Mouse (Mus musculus): ENCODE results near the gene Kdm2b. TPM values are rescaled to one million over a fixed set of nuclear protein-coding genes. Genes with fewer than 3 reads are reported as not detected.
A peak's percentile ranks its signal among the peaks of the same experiment; 100 is the strongest.

The Kdm2b gene
- total RNA-seq, 2 experiments from 2014 or later, result 10.6 to 14.2 TPM

DNA sequence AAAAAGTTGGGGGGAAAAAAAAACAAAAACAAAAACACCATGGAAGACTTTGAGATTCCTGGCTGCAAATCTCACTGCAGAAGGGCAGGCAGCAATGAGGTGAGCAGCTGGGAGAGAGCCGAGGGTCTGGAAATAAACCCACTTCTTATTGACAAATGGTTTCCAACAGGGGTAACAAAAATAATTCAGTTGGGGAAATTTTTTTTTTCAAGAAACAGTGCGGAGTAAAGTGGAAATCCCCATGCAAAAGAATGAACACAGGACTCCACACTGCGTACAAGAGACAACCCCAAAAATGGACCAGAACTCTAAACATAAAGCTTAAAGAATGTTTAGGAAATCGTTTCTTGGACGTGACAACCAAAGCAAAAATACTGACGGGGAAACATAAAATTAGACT is 96.4 kb downstream of the Kdm2b start:
- no peak for DNase-seq

- DNase-seq, result no peak
Measured at GRCm38 (mm10) chr5:122890396-122890795, 99.2 kb downstream of the Kdm2b start.

DNA sequence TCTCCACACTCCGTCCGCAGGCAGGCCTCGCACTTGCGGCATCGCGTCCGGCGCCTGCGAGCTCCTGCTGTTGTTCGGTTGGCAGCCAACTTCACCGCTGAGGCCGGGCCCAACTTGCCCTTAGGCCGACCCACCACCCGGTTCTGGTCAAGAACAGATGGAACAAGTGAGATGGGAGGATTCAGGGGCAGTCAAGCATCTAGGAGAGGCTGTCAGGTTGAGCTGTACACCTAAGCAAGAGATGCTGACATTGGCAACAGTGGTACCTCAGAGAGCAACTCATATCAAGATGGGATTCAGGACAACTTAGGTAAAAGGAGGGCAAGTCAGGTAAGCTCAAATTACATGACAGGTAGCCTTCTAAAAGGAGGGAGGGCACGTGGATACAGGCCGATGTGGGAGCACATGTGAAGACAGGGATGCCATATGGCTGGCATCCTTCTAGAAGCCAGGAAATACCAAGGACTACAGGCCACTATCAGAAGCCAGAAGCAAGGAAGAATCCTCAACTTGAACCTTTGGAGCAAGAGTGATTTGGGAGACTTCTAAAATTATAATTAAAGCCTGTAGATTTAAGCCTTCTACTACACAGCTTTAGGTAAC is 100.9 kb downstream of the Kdm2b start:
- DNase-seq, result no peak

DNA sequence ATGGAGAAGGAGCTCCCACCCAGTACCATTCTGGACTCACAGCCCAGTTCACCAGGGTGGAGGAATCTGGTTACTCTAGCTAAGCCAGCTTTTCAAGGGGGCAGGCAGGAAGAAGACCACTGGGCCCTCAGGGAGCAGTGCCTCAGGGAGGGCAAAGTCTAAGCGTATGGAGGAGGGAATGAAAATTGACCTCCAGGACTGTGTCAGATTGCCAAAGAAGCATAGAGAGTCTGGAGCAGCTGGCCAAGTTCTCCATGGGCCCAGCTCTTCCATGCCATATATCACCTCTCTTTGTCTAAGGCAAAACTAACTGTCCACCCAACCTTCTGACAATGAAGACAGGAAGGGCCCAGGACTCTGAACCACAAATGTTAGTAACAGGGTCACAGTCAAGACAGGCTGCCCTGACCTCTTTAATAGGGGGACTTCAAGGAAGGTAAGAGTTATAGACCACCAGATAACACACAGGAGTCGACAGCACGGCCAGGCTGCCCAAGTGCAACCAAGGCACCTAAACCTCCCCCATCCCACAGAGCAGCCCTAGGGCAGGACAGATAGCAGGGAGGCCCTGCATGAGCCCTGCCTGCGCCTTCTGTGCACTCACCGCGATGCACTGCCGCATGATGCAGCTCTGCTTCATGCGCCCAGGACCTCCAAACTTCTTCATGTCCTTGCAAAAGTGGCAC is 101.6 kb downstream of the Kdm2b start:
- DNase-seq, result no peak

GRCm38 (mm10) chr5:122887033-122887432 is 102.6 kb downstream of the Kdm2b start:
- no peak for DNase-seq

DNA sequence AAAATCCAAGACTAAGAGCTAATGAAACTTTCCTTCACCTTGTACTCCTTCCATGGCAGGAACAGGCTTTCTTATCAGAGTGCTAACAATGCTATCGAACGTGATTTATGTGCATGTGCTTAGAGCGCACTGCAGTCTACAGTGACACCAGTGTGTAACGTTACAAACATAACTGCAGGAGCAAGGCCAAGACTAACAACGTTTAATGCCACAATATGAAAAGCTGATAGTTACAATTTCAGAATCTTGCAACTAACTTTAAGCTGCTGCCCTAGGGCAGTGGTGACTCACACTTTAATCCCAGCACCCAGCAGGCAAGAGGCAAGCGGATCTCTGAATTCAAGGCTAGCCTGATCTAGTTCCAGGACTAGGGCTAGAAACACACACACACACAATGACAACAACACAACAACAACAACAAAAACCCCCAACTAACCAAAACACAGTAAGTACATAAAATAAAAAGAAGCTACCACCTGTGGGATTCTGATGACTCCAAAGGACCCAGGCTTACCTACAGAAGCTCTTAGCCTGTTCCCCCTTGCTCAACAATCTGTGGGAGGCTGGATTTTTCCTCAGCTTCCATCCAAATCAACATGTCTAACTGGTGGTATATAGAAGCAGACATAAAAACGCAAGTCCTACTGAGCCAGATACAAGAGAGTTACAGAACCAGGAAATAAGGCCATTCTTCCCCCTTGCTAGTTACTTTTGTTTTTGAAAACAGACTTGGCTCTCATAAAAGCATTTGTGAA is 104.9 kb downstream of the Kdm2b start:
- no peak for DNase-seq

DNA sequence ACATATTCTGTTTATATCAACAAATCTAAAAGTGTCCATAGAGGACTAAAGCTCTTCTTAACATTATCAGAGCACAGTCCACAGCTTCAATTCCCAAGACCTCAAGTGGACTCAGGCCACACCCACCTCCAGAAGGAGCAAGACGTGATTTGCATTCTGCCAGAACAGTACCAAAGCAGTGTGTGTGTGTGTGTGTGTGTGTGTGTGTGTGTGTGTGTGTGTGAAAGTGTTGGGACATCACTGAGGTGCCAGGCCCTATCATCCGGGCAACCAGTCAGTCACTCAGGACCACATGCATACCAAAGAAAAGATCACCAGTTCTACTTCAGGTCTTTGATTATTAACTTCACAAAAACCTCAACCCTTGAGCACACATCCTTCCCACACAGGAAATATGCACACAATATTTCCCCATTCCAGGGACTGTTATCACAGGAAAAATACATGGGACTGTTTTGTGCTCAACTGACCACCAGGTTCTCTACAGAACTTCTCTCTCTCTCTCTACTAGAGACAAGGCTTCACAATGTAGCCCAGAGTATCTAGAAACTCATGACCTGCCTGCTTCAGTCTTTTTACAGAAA is 105.9 kb downstream of the Kdm2b start:
- no peak for DNase-seq

DNA sequence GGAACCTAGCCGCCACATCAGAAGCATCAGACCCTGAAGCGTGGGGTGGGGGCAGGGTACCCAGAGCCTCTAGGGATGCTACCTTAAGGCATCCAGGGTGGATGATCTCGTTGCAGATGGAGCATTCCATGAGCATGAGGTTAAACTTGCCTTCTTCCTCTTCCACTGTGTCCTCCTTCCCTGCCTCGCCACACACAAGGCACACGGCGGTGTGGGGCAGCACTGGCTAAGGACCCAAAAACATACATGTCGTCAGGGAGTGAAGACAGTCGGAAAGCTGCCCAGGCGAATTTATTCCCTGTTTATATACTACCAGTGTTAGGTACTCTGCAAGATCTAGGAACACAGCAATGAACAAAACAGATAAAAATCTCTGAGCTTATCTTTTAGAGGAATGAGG is 106.4 kb downstream of the Kdm2b start:
- DNase-seq, result no peak

- DNase-seq, result peak in 1 of 2 experiments; percentile 28
Measured at GRCm38 (mm10) chr5:122882256-122883050, 107.2 kb downstream of the Kdm2b start.

- DNase-seq, result peak; percentile 54 to 79
Measured at GRCm38 (mm10) chr5:122881313-122881712, 108.3 kb downstream of the Kdm2b start.

GRCm38 (mm10) chr5:122880241-122880980 is 109.2 kb downstream of the Kdm2b start:
- no peak for DNase-seq

DNA sequence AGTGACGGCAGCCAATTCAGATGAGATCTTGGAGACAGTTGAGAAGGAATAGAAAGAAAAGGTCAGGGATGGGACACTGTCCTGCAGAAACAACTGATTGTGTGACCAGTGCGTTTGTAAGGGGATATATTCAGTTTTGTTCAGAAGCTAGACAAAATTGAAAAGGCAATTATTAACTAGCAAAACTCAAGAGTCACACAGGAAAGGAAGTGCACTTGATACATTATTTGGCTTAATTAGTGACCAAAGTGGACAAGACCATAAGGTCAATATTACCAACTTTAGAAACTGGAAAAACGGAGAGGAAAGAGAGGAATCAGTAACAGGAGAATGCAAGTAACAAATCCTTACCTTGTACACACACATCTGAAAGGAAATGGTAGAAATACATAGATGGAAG is 113.0 kb downstream of the Kdm2b start:
- no peak for DNase-seq

- no peak for DNase-seq
Measured at GRCm38 (mm10) chr5:122874359-122874758, 115.3 kb downstream of the Kdm2b start.

DNA sequence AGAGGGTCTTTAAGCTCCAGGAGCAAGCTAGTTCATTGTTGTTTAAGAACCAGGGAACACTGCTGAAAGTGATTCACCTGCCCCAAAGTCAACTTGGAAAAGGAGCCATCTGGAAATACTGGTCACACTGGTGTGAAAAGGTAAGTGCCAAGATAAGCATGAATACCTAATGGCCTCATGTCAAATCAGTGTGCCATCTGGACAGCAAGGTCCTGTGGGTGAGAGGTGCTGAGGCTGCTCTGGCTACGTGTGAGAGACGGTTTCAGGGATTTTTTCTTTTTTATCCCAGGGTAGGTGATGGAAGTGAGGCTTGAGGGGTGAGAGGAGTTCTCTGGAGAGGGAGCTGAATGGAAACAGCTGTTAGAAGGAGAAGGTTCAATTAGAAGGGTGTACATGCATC is 116.0 kb downstream of the Kdm2b start:
- DNase-seq, result no peak

DNA sequence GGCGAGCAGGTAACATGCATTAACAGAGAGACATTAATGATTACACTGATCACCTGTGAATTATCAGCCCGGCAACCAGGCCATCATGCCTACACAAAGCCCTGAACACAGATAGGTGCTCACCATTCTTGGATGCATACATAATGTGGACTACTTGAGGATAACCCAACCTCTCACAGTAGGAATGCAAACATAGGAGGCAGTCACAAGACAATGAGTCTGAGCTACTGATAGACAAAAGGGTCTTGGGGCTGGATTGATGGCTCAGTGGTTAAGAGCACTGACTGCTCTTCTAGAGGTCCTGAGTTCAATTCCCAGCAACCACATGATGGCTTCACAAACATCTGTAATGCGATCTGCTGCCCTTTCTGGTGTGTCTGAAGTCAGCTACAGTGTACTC is 117.0 kb downstream of the Kdm2b start:
- no peak for DNase-seq

- no peak for DNase-seq
Measured at GRCm38 (mm10) chr5:122863053-122863452, 126.6 kb downstream of the Kdm2b start.

- no peak for DNase-seq
Measured at GRCm38 (mm10) chr5:122855858-122856257, 133.8 kb downstream of the Kdm2b start.

- no peak for DNase-seq
Measured at GRCm38 (mm10) chr5:122852611-122853010, 137.0 kb downstream of the Kdm2b start.

DNA sequence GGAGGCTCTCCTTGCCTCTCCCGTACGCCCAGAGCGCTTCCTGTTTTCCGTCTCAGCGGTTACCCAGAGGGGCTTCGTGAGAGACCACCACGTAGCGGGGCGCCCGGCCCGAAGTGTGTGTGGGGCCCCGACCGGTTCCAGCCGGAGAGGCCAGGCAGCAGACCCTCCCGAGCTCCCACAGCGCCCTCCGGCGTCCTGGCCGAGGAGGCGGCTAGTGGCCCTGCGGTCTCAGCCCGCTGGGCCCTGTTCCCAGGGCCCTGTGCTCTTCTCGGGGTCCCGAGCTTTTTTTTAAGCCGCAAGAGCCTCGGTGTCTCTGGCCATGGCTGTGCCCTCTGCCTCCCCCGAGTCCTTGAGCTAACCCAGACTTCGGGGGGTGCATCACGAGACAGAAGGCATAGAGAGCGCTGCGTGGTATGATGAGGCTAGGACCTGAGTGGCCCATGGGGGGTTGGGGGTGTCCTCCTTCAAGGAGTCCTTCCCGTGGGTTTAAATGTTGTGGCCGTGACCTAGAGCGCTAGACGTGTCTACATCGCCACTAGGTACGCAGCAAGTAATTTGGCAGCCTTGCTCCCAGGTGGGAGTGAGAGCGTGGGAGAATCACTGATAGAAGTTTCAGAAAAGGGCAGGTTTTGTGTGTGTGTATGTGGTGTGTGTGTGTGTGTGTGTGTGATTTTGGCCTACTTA is 139.2 kb downstream of the Kdm2b start:
- no peak for DNase-seq

DNA sequence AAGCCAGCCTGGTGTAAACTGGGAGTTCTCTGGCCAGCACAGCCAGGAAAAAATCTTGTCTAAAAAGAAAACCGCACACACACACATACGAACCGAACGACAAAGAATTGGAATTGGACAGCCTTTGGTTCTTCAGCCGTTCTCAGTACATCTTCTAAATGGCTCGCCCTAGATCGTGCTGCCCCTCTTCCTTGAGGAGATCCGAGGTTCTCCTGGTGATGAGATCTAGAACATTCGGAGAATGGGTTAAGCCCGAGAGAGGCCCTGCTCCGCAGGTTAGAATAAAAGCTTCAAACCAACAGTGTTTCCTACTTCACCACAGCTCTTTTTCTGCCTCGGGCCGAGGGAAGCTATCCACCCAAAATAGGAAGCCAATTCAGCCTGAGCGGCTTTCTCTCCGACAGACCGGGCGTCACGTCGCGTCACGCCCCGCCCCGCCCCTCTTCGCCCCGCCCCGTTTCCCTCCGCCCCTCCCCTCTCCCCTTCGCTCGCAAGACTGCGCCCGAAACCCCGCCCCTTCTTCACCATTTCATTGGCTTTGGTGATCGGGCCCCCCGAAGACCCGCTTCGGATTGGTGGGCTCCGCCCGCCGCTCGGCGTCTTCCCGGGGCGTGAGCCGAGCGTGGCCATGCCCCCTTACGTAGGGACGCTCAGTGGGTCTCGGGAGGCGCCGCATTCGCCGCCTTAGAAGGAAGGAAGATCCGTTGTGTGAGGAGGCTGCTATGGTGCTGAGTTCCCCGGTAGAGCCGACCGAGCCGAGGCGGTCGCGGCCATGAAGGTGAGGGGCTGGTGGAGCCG is 139.9 kb downstream of the Kdm2b start, which contains the start of gene Rnf34:
Gene Rnf34 (plus strand): TSS at position 528 of the 798 bp plus-strand sequence.
- peak; percentile 97 to 99 for DNase-seq
